Mouse (Mus musculus) midbrain, embryonic 12.5 days (tissue): ENCODE data around the gene Emp1. TPM values are rescaled to one million over a fixed set of nuclear protein-coding genes. Genes with fewer than 3 reads are reported as not detected.

Experiments
- ATAC-seq: fragments of 200-750 bp; cut with Nextera tagmentation; 2 replicates; pipeline ENCODE4 v1.8.0; 2017; ENCODE audit warnings: low read depth, moderate TSS enrichment, moderate library complexity; ENCODE audit not compliant: low FRiP score
- H3K27ac ChIP-seq: fragments of 300-500 bp; sonication (generic); replicated peaks from 2 replicates; pipeline ENCODE4 v1.5.1; 2016; ENCODE audit warnings: mild to moderate bottlenecking
- H3K27me3 ChIP-seq: fragments of 300-500 bp; sonication (generic); 2 replicates; pipeline ENCODE4 v1.6.1; 2016; ENCODE audit warnings: mild to moderate bottlenecking
- H3K36me3 ChIP-seq: fragments of 300-500 bp; sonication (generic); 2 replicates; pipeline ENCODE4 v1.6.1; 2016
- H3K4me1 ChIP-seq: fragments of 300-500 bp; sonication (generic); 2 replicates; pipeline ENCODE4 v1.6.1; 2016
- H3K4me2 ChIP-seq: fragments of 300-500 bp; sonication (generic); replicated peaks from 2 replicates; pipeline ENCODE4 v1.6.1; 2016; ENCODE audit warnings: mild to moderate bottlenecking, moderate library complexity
- H3K4me3 ChIP-seq: fragments of 300-500 bp; sonication (generic); 2 replicates; pipeline ENCODE4 v1.5.1; 2016; ENCODE audit warnings: mild to moderate bottlenecking
- H3K9ac ChIP-seq: fragments of 300-500 bp; sonication (generic); replicated peaks from 2 replicates; pipeline ENCODE4 v1.6.1; 2016; ENCODE audit warnings: mild to moderate bottlenecking, moderate library complexity
- H3K9me3 ChIP-seq: fragments of 300-500 bp; sonication (generic); 2 replicates; pipeline ENCODE4 v1.6.1; 2016; ENCODE audit warnings: mild to moderate bottlenecking
- WGBS: fragments of 180-500 bp; shearing (Covaris S2); methylation state at CpG from one replicate; pipeline ENCODE4 v1.1.7; 2016; 5-methylcytosine and 5-hydroxymethylcytosine counted together
- polyA plus RNA-seq: library from polyadenylated mRNA; unstranded; fragments of >200 nt; fragmentation: Nextera tagmentation; extraction: Ambion mirVana; gene quantifications from 2 replicates; pipeline ENCODE4 v1.2.1, GENCODE M21; 2016

The Emp1 gene
- polyA plus RNA-seq, 1 experiment from 2014 or later: 16.8 TPM

DNA sequence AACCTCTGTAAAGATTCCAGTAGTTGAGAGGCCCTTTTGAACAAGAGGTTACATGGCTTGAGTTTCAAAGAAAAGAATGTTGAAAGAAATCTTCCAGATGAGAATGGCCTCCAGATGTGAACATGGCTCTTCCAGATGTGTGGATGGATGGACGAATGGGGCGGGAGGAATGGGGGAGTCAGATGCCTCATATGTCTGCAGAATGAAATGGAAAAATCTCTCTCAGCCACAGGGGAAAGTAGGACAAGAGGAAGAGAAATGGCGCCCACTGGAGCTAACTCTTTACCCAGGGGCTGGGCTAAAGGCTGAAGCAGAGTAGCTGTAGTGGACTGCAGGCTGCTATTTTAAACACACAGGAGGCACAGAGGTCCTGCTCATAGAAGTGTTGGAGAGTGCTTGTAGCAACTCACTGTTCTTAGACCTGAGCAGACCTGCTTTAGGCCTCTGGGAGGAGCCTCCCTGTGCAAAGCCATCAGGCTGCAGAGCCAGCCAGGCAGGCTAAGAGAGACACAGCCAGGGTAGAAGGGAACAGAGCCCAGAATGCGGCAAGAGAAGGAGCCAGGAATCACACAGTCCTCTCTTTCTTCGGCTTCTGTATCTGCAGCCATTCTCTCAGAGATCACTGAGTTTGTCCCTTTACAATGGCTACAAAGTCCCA, 28.2 kb upstream of the Emp1 start:
- WGBS: 69% methylated on average over 5 of the region's 5 CpGs
- ATAC-seq: no peak
- H3K4me3 ChIP-seq: no peak overlapping the region
- no peaks in the 10 kb centered on the region for H3K27me3 ChIP-seq
- H3K27ac ChIP-seq: no peak overlapping the region
- H3K4me1 ChIP-seq: peaks cover 10% of the 10 kb centered on the region
- H3K9ac ChIP-seq: no peak overlapping the region
- H3K9me3 ChIP-seq: no peaks in the 10 kb centered on the region
- no peak overlapping the region for H3K4me2 ChIP-seq
- H3K36me3 ChIP-seq: no peaks in the 10 kb centered on the region

DNA sequence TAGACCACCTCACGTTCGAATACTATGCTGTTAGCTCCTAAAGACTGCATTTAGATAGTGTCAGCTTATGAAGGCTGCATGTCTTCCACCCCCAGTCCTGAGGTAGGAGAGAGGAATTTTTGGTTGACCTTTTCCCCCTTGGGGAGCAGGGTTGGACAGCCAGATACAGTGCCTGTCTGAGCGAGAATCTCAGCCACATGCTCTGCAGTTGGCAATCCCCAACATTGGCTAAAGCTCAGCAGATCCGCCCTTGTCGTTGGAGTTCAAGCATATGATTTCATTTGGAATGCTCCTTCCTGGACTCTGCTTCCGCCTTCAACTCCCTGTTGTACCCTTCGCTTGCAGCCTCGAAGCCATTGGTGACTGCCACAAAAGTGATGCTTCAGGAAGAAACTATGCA, 26.0 kb upstream of the Emp1 start:
- WGBS: 89% methylated on average over 8 of the region's 8 CpGs
- H3K36me3 ChIP-seq: no peaks in the 10 kb centered on the region
- H3K27ac ChIP-seq: no peak overlapping the region
- peaks cover 10% of the 10 kb centered on the region for H3K4me1 ChIP-seq
- no peak for ATAC-seq
- no peaks in the 10 kb centered on the region for H3K9me3 ChIP-seq
- H3K4me3 ChIP-seq: no peak overlapping the region
- no peaks in the 10 kb centered on the region for H3K27me3 ChIP-seq
- no peak overlapping the region for H3K9ac ChIP-seq
- no peak overlapping the region for H3K4me2 ChIP-seq

- no peak for ATAC-seq
- H3K4me2 ChIP-seq: no peak overlapping the region
- H3K36me3 ChIP-seq: no peaks in the 10 kb centered on the region
- no peak overlapping the region for H3K27ac ChIP-seq
- H3K4me3 ChIP-seq: no peak overlapping the region
- H3K4me1 ChIP-seq: no peaks in the 10 kb centered on the region
- WGBS: 78% methylated on average over 9 of the region's 9 CpGs
- H3K27me3 ChIP-seq: no peaks in the 10 kb centered on the region
- H3K9ac ChIP-seq: no peak overlapping the region
- no peaks in the 10 kb centered on the region for H3K9me3 ChIP-seq
Observed at GRCm38 (mm10) chr6:135340355-135341075, 21.8 kb upstream of the Emp1 start.

GRCm38 (mm10) chr6:135341076-135341378, 21.3 kb upstream of the Emp1 start:
- H3K9me3 ChIP-seq: no peaks in the 10 kb centered on the region
- no peak overlapping the region for H3K4me3 ChIP-seq
- WGBS: 77% methylated on average over 4 of the region's 4 CpGs
- H3K36me3 ChIP-seq: no peaks in the 10 kb centered on the region
- no peaks in the 10 kb centered on the region for H3K4me1 ChIP-seq
- ATAC-seq: no peak
- H3K27ac ChIP-seq: no peak overlapping the region
- no peak overlapping the region for H3K4me2 ChIP-seq
- H3K27me3 ChIP-seq: no peaks in the 10 kb centered on the region
- H3K9ac ChIP-seq: no peak overlapping the region

DNA sequence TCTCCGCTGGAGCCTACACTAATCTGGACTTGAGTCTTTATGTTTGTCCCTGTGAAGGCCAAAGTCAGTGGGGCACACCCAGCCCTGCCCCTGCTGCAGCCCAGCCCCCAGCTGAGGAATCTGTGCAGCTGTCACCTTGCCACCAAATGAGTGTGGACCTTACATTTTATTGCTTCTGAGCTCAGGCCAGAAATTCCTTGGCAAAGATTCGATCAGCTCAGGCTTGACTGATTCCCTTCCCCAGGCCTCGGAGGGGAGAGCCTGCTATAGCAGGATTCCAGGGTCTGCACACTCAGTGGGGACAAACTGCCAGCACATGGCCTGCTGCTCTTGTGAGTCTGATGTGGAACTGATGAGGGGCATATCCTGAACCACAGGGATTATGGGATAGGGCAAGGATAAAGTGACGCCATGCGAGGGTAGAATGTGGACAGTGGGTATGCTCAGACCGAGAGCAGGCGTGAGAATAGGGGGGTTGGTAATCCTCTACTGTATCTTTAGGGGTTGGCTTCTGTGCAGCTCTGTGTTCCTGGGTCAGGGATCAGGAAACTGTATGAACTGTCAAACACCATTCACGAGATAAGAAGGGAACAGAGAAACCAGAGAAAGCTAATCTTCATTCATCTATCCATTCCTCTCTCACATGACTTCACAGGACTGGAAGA, 10.6 kb upstream of the Emp1 start:
- Histone ChIP-seq H3K9ac (no peak overlapping the region), H3K4me3 (no peak overlapping the region), H3K27me3 (no peaks in the 10 kb centered on the region), H3K36me3 (no peaks in the 10 kb centered on the region), H3K4me2 (no peak overlapping the region), H3K27ac (no peak overlapping the region), H3K4me1 (peaks cover 13% of the 10 kb centered on the region), H3K9me3 (no peaks in the 10 kb centered on the region)
- WGBS: 76% methylated on average over 8 of the region's 8 CpGs
- no peak for ATAC-seq

- H3K27me3 ChIP-seq: no peaks in the 10 kb centered on the region
- WGBS: 58% methylated on average over 4 of the region's 4 CpGs
- no peak for ATAC-seq
- H3K9ac ChIP-seq: no peak overlapping the region
- no peak overlapping the region for H3K27ac ChIP-seq
- H3K9me3 ChIP-seq: no peaks in the 10 kb centered on the region
- H3K4me1 ChIP-seq: peaks cover 13% of the 10 kb centered on the region
- no peak overlapping the region for H3K4me2 ChIP-seq
- H3K4me3 ChIP-seq: no peak overlapping the region
- H3K36me3 ChIP-seq: no peaks in the 10 kb centered on the region
Observed at GRCm38 (mm10) chr6:135352537-135352936, 9.8 kb upstream of the Emp1 start.

- Histone ChIP-seq H3K4me2 (no peak overlapping the region), H3K9me3 (no peaks in the 10 kb centered on the region), H3K36me3 (no peaks in the 10 kb centered on the region), H3K27ac (no peak overlapping the region), H3K4me1 (peaks cover 13% of the 10 kb centered on the region), H3K9ac (no peak overlapping the region), H3K27me3 (no peaks in the 10 kb centered on the region), H3K4me3 (no peak overlapping the region)
- no peak for ATAC-seq
- 96% methylated on average over 4 of the region's 4 CpGs for WGBS
Observed at GRCm38 (mm10) chr6:135354953-135355352, 7.4 kb upstream of the Emp1 start.

- no peak for ATAC-seq
- H3K27ac ChIP-seq: no peak overlapping the region
- no peaks in the 10 kb centered on the region for H3K36me3 ChIP-seq
- no peak overlapping the region for H3K4me3 ChIP-seq
- no peak overlapping the region for H3K9ac ChIP-seq
- no peak overlapping the region for H3K4me2 ChIP-seq
- 0 out of 2 replicates have a peak, but pooled peaks cover 5% of the 10 kb centered on the region for H3K4me1 ChIP-seq
- 38% methylated on average over 4 of the region's 4 CpGs for WGBS
- H3K9me3 ChIP-seq: no peaks in the 10 kb centered on the region
- H3K27me3 ChIP-seq: no peaks in the 10 kb centered on the region; the same call in 1 of the 2 replicates
Observed at GRCm38 (mm10) chr6:135360331-135360730, 2.0 kb upstream of the Emp1 start.

DNA sequence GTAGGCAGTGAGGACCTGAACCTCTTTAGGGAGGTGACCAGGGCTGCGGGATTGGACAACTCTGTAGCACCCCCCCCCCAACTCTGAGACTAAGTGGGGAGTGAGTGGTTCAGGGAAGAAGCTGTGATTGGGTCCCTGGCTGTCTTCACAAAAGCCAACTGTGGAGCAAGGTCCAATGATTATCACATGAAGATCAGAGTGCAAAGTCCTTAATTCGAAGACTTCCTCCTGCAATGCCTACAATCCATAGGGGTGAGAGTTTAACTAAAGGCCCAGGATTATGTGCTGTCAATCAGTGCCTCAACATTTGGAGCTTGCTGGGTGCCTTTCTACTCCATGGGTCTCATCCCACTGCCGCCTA, 267 bp upstream of the Emp1 start:
- 52% methylated on average over 3 of the region's 3 CpGs for WGBS
- Histone ChIP-seq H3K4me3 (no peak overlapping the region), H3K27ac (no peak overlapping the region), H3K9ac (no peak overlapping the region), H3K36me3 (no peaks in the 10 kb centered on the region), H3K4me2 (no peak overlapping the region), H3K9me3 (no peaks in the 10 kb centered on the region), H3K4me1 (0 out of 2 replicates have a peak, but pooled peaks cover 5% of the 10 kb centered on the region), H3K27me3 (no peaks in the 10 kb centered on the region; the same call in 1 of the 2 replicates)
- no peak for ATAC-seq

DNA sequence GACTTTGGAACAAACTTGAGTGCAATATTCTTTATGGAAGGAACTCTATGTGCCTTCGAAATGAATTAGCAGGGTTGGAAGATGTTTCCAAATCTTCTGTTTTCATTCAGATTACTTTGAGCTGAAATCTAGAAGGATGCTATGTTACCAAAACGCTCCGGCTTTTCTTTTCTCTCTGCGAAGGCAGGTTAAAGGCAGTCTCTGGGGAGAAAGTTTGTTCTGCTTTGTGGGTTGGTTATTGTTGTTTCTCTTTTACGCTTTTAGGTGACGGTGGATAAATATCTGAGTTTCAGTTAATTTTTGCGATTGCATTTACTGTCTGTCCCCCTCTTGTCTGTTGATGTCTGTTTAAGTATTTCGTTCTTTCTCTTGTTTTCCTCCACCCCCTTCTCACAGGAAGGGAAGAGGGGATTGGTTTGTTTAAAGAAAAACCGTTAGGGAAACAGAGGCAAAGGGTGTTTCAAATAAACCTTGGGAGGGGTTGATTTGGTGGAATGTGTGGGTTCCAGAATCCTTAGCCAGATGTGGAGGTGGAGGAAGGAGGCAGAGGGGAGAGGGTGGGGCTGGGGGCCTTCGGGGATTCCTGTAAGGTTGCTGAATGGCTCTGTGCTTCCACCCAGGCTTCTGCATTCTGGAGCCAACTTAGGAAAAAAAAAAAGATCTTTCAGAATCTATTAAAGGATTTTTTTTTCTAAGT, 1.1 kb downstream of the Emp1 start:
- ATAC-seq: no peak
- H3K4me2 ChIP-seq: no peak overlapping the region
- no peaks in the 10 kb centered on the region; the same call in 1 of the 2 replicates for H3K27me3 ChIP-seq
- H3K9me3 ChIP-seq: no peaks in the 10 kb centered on the region
- H3K36me3 ChIP-seq: no peaks in the 10 kb centered on the region
- H3K9ac ChIP-seq: no peak overlapping the region
- 71% methylated on average over 10 of the region's 10 CpGs for WGBS
- no peak overlapping the region for H3K27ac ChIP-seq
- H3K4me1 ChIP-seq: peaks cover 10% of the 10 kb centered on the region; the same call in 1 of the 2 replicates
- H3K4me3 ChIP-seq: no peak overlapping the region

- Histone ChIP-seq H3K36me3 (no peaks in the 10 kb centered on the region), H3K27ac (no peak overlapping the region), H3K9ac (no peak overlapping the region), H3K4me3 (no peak overlapping the region), H3K4me2 (no peak overlapping the region), H3K9me3 (no peaks in the 10 kb centered on the region), H3K27me3 (no peaks in the 10 kb centered on the region; the same call in 1 of the 2 replicates), H3K4me1 (peaks cover 11% of the 10 kb centered on the region; the same call in 1 of the 2 replicates)
- WGBS: 53% methylated on average over 9 of the region's 9 CpGs
- ATAC-seq: no peak
Observed at GRCm38 (mm10) chr6:135364041-135364745, 1.8 kb downstream of the Emp1 start.
